Mouse (Mus musculus) retina, postnatal 1 day (tissue): Measurements from ENCODE around the gene Trafd1.

Source experiments
- DNase-seq: peaks from one replicate; pipeline ENCODE4 v3.0.0-alpha.2; 2012

The Trafd1 gene

DNA sequence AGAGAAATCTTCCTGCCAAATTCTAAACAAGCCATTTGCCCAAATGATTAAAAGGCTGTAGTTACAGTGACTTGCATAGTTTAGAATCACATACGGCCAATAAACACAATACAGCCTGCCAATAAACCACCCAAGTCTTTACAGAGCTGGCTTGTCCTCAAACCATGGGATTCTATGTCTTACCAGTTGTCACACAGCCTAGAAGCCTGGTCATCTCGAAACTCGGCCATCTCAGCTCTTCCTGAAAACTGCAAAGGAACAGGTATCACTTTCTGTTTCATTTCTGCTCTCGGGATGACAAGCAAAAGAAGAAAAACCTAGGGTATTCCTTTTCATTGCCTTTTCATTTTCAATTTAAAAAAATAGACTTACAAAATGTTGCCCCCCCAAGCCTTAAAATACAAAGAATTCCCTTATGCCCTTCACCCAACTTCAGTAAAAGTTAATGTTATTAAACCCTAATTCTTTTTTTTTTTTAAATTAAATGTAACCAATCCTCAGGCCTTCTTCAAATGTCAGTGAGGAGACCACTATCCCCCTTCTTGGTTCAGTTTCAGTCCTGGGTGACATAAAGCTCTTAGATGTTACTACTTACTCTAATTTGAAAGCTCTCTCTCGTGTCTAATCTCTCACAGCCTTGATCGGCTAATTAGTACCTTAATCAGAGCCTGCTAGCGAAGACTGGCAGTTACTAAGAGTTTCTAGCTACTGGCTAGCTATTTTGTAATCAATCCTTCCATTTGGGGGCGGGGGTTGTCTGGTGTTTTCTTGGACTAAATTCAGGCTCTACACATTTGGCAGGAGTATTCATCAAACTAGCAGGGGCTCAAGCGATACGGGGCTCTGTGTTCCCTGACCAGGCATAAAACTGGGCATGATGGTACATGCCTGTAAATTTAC, 1.3 kb downstream of the Trafd1 start:
- peak; percentile 62 for DNase-seq

- peak; percentile 41 for DNase-seq
These were observed 4.7 kb downstream of the Trafd1 start for GRCm38 (mm10) chr5:121380692-121381091.

DNA sequence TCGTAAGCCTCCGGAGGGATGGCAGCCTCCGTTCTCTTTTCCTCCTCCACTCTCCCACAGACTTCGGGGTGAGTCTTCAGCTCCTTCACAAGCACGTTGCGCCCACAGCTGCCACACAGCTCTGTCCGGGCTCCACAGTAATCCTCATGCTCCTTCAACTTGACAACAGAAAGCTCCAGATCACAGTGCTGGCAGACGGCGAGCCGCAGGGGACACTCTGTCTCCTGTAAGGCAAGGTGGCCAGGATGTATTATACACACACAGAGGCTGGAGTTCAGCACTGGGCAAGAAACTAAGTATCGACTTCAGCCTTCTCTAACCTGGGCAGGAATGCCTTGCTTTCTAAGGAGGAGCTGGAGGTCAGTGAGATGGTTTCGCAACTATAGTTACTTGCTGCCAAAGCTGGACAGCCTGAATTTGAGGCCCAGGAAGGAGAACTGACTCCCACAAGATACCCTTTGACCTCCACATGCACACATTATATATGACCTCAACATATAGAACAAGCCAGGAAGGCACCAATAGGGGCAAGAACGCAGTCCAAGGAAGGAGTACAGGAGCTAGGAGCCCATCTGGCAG, 6.7 kb downstream of the Trafd1 start:
- DNase-seq = no peak

DNA sequence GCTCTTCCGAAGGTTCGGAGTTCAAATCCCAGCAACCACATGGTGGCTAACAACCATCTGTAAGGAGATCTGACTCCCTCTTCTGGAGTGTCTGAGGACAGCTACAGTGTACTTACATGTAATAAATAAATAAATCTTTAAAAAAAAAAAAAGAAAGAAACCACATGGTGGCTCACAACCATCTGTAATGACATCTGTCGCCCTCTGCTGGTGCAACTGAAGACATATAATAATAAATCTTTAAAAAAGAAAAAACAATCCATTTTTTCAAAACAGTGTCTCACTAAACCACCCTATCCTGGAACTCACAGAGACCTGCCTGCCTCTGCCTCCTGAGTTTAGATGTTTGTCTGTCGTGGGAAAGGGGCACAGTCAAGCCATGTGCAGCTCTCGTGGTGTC, 8.5 kb downstream of the Trafd1 start:
- DNase-seq = peak; percentile 55

DNA sequence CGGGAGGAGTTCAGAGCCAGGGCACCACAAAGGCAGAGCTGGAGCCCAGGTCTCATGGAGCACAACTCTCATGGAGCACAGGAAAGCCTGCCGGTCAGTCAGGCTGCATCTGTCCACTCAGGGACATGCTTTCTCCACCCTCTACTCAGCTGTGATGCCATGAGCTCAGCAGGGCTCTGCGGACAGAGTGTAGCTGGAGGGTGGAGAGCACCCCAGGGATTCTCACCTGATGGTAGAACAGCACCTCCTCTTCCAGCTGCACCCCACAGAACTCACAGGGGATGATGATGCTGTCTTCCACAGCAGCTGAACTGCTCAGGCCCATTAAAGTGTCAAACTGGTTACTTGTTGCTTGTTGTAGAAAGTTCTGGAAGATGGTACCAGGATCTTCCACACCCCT, 10.6 kb downstream of the Trafd1 start:
- DNase-seq = no peak

GRCm38 (mm10) chr5:121371712-121372111, 13.7 kb downstream of the Trafd1 start:
- DNase-seq = no peak

DNA sequence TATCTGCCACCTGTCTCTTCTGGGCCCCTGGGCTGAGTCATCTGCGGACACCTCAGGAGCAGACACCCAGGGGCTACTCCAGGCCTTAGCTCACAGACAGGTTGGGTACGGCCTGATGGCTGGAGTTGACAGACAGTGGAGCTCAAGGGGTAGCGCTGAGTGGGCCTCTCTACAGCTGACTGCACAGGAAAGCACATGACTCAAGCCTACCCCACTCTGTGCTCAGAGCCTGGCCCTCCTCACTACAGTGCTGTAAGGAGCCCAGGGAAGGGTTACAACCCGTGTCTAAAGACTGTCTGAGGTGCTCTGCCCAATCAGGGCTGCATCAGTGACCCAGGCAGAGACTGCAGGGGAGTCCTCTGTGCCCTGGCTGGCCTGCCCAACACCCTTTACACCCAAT, 18.2 kb downstream of the Trafd1 start:
- DNase-seq = no peak

DNA sequence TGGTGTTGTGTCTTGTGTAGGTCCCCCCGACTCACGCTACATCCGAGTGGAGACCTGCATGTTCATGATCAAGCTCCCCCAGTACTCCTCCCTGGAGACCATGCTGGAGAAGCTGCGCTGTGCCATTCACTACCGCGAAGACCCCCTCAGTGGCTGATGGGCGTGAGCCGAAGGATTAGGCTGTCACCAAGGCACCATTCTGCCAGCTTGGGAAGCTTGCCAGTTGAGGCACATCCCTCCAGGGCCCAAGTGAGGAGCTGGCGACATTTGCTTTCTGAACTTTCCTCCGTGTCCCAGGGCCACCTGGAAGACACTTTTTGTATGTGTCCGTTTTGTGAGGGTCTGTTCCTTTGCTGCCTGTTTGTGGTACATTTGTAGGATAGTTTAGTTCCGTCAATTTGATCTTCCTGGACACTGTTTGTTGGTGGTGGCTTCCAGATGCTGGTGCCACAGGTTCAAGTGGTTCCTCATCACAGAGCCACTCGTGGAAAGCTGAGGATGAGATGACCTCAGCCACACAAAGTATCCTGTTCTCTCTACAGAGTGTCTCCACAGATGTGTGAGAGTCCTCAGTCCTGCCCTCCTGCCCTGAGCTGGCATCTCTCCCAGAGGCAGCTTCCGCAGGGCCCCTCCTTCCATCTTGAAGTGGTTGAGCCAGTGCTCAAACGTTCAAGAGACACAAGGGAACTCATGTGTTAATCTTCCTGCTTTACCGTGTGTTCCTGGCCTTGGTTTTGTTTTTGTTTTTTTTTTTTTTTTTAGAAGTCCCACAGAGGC, 18.8 kb downstream of the Trafd1 start:
- no peak for DNase-seq

- no peak for DNase-seq
These were observed 22.0 kb downstream of the Trafd1 start for GRCm38 (mm10) chr5:121363441-121363840.

DNA sequence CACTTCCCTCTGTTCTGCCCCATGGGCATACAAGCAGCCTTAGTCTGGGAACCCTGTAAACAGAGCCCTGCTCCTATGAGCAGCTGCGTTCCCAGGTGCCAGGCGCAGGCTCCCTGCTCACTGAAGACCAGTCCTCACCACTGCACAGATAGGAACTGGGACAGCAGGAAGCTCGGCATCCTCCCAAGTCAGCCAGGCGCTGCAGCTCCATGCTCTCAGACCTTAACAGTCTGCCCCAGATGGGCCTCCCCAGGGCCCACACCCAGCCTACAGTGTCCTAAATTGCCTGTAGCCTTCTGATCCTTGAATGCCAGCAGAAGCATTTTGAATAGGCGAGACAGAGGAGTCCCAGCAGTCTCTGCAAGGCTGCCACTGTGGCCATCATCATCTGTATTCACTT, 23.7 kb downstream of the Trafd1 start:
- no peak for DNase-seq

GRCm38 (mm10) chr5:121359229-121359628, 26.2 kb downstream of the Trafd1 start:
- DNase-seq = no peak

DNA sequence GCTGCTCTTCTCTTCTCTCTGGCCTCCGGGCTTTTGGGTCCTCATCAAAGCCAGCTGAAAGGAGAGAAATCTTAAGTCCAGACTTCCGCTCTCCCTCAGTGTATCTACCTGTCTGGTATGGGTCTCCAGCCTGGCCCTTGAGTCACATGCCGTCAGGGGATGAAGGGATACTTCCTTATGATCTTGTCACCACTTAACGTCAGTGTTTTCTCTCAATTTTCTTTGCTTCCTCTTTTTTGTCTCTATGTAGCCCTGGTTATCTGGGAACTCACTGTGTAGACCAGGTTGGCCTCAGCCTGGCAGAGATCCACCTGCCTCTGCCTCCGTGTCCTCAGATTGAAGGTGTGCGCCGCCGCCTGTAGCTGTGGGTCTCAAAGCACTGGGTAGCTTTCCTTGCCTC, 41.4 kb downstream of the Trafd1 start:
- DNase-seq = no peak

DNA sequence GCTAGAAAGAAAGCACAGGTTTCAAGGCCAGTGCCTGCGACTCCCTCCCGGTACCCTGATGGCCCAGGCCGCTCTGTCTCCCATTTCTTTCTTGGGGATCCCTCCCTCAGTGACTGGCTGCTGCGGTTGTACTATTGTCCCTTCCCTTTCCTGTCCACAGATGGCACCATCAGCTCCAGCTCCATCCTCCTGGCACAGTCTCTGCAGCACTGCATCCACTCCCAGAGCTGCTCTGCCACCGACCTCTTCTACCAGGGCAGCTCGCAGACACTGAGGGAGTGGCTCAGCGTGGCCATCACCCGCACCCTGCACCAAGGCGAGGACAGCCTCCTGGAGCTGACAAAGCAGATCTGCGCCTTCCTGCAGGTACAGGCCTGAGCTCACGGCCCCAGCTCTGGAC, 42.9 kb downstream of the Trafd1 start:
- DNase-seq = no peak

- no peak for DNase-seq
These were observed 44.4 kb downstream of the Trafd1 start for GRCm38 (mm10) chr5:121340965-121341473.

GRCm38 (mm10) chr5:121339507-121340230, 45.8 kb downstream of the Trafd1 start:
- DNase-seq = no peak

GRCm38 (mm10) chr5:121336776-121337175, 48.7 kb downstream of the Trafd1 start:
- no peak for DNase-seq

- peak; percentile 40 for DNase-seq
These were observed 49.4 kb downstream of the Trafd1 start for GRCm38 (mm10) chr5:121336009-121336408.

DNA sequence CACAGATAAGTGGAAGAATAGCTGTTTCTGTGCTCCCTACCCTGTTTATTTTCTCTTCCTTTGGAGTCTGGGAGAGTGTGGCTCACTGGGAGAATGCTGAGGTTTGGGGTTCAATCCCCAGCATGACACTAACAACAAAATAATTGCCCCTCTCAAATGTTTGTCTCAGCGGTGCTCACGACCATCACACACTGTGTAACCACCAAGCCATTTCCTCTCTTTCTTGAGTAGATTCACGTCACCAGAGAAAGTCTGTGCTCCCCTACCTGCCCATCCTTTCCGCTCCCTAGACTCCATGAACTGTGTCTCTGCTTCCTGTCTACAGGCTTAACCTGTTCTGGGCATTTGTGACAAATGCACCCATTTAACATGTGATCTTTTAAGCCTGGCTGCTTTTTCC, 50.0 kb downstream of the Trafd1 start:
- no peak for DNase-seq

- no peak for DNase-seq
These were observed 51.0 kb downstream of the Trafd1 start for GRCm38 (mm10) chr5:121334454-121334853.

DNA sequence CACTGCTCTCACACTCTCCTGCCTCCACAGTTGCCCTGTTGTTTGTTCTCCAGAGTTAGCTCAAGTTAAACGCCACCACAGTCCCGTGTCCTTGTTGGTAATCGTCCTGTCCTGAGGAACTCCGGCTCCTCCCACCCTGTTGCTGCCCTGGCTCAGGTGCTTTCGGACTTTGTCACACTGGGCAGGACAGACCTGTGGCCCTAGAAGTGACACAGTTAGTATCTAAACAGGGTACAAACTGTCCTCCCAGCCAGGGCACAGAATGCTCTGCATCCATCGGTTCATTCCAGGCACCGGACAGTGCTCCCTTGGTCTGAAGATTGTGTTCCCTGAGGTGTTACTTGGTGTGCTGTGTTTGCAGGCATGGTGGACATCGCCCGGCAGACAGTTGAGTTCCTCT, 51.5 kb downstream of the Trafd1 start:
- no peak for DNase-seq

DNA sequence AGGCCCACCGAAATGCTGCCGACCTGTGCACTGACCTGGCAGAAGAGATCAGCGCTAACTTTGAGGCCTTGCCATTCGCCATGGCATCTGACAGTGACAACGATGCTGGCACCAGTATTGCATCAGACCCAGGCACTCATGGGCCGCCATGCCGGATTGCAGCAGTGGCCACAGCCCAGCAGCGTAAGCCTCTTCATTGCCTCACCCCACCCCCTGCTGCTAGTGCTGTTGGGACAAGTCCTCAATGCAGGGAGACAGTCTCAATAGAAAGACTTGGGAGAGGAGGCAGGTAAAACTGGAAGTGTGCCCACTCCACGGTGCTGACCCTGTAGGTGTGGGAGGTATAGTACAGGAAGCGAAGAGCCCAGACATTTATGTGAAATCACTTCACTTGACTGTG, 53.7 kb downstream of the Trafd1 start:
- no peak for DNase-seq

DNA sequence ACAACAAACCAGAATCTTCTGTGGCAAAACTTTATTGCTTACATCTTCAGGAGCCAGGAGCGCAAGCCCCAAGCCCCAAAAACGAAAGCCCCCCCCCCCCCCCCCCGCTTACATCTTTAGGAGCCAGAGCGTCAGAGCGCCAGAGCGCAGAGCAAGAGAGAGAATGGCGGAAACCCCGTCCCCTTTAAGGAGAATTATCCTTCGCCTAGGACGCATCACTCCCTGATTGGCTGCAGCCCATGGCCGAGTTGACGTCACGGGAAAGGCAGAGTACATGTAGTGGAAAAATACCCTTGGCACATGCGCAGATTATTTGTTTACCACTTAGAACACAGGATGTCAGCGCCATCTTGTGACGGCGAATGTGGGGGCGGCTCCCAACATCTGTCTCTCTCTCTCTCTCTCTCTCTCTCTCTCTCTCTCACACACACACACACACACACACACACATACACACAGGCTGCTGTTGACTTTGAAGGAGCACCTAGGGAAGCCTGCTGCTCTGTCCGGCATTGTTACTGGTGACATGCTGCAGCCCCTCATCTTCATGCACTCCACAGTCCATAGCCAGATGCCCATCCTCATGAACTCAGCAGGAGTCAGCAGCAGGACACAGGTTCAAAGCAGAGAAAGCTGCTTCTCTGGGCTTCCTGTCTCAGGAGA, 55.1 kb downstream of the Trafd1 start:
- DNase-seq = peak; percentile 51
